Mouse (Mus musculus): ENCODE data around the gene Rrp36.

Rrp36 gene

GRCm38 (mm10) chr17:46682654-46683389, 8.7 kb upstream of the Rrp36 start:
- peak; percentile 92 for DNase-seq

GRCm38 (mm10) chr17:46681466-46682118, 7.4 kb upstream of the Rrp36 start:
- DNase-seq = peak; percentile 96

DNA sequence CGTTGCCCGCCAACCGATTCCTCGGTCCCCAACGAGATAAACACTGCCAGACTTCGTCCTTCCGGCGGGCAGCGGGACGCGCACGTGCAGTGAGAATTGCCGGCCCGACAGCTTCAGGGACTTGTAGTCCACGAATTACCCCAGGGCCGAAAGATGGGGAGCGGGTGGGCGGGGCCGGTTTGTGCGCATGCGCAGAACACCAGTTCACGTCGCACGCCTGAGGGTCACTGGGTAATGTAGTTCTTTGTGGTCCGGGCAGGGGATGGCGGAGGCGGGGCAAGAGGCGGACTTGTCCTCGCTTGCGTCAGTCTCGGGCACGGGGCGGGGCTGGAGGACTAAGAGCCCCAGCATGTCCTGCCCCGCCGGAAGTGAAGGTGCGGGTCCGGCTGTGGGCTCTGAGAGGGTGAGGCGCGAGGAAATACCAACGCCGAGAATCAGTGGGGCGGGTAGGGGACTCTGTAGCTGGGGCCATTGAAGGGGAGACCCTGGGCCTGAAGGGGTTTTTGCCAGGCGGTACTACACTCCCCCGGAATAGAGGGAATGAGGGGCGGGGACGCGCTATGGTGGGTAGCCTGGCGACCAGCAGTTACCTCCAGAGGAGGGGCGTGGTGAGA, 6.7 kb upstream of the Rrp36 start, which contains the start of gene Klhdc3:
Gene Klhdc3 (minus strand): TSS at position 155 of the 614 bp plus-strand sequence.
- DNase-seq = peak; percentile 100

DNA sequence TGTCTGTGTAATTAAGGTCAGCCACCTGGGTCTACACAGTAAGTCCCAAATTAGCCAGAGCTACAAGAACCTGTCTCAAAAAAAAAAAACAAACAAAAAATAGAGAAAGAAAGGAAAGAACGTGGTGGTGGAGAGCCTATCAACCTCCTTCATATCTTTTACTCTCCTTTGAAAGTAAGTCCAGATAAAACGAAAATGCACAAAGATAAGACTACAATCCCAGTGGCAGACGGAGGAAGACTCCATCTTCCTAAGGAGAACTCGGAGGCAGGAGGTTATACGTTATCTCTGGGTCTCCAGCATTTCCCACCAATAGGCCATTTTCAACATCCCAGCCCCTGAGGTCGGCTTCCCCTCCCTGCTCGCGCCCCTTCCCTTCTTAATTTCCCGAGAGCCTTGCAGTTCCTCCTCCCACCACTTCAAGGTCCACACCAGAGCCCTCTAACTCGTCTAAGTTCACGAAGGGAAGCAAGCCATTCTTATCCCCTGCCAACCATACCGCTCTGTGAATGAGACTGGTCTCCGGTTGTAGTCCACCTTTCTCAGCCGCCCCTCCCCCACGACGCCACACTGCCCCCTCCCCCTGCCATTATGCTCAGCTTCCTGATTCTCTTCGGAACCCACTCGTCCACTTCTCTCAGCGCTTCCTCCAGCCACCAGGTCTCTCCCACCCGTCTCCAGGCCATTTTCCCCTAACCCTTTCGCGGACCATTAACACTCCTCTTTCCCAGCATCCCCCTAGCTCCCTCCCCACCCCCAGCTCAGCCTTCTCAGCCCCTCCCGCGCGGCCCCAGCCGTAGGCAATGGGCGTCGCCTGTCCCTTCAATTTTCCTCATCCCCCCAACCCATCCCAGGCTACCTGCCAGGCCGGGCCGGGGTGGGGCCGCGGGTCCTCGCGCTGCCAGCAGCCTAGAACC, 5.9 kb upstream of the Rrp36 start:
- DNase-seq = no peak

- DNase-seq = peak; percentile 96
Observed at GRCm38 (mm10) chr17:46678911-46679310, 4.8 kb upstream of the Rrp36 start.

DNA sequence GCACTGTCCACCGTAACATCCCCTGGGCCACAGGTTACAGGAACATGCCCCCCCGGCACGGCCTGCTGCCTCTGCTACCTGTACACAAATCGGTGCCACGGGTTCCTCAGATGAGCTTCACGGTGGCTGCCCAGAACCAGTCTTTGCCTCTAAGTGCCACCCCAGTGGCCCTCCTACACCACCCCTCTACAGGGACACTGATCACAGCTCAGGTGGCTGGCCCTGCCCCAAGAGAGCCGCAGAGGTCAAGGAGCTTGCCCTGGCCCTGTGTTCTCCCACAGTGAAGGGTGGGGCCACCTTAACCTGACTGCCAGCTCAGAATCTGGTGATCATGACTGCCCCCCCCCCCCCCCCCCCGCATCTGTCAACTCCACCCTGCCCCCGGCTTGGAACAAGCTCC, 4.3 kb upstream of the Rrp36 start, which contains the start of gene Mea1:
Gene Mea1 (plus strand): TSS at position 378 of the 400 bp plus-strand sequence.
- peak; percentile 95 for DNase-seq

DNA sequence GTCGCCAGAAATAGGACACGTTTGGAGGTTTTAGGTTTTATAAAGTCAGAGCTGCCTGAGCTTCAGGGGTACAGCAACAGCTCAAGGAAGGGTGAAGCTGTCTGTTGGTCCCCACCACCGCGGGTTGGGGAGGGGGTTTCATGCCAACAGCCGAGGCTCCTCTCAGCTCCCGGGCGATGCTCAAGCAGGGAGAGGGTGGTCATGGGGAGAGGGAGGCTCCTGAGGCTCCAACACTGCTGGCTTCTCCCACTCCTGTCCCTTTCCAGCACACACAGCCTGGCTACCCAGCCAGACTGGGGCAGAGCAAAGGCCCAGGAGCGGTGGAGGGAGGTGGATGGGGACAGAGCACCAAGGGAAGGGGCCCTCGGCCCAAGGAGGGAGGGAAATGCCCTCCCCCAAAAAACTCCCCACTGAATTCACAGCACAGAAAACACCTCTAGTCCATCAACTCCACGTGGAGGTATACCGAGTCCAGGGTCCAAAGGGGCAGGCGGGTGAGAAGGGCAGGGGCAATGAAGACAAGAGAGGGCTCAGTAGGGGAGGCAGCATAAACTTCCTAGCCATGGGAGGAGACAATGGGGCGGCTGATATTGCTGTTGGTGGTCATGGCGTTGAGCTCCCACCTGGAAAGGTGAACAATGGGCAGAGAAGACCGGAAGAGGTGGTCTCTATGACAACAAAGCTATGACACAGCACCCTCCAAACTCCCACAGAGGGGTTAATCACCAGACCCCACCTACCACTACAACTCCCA, 555 bp upstream of the Rrp36 start:
- DNase-seq = peak; percentile 96

- DNase-seq = peak; percentile 88
Observed at GRCm38 (mm10) chr17:46669911-46670310, 4.2 kb downstream of the Rrp36 start.

DNA sequence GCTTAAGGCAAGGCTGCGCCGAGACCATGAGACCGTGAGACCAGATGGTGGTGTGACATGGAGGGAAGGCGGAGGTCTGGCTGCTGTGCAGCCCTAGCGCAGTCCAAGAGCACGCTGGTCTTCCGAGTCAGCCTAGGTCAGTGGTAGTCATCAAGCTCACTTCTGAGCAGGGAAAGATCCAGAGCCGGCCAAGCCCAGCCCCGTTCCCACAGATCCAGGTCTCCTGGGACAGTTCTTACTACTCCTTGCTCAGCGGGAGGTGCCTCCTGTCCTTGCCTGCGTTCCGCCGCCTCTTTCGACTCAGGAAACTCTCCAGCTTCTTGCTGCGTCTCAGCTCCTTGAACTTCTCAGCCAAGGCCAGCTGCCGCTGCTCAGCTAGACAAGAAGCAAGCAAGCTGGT, 6.4 kb downstream of the Rrp36 start:
- DNase-seq = peak; percentile 97

DNA sequence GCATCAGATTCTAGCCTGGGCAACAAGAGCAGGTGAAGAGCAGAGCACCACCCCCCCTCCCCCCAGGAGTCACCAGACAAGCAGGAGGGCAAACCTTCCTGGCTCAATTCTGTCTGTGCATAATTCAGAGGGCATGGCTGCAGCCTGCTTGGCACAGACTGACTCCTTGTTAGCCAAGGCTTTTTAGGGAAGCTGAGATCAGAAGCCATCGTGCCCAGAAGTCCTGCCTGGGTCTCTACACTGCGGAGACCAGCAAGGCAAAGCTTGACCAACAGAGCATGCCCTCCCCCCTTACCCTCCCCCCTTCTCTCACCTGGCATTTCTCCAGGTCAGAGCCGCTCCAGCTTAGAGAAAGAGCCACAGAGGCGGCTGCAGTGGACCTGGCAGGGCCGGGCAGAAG, 11.4 kb downstream of the Rrp36 start:
- DNase-seq = peak; percentile 97

DNA sequence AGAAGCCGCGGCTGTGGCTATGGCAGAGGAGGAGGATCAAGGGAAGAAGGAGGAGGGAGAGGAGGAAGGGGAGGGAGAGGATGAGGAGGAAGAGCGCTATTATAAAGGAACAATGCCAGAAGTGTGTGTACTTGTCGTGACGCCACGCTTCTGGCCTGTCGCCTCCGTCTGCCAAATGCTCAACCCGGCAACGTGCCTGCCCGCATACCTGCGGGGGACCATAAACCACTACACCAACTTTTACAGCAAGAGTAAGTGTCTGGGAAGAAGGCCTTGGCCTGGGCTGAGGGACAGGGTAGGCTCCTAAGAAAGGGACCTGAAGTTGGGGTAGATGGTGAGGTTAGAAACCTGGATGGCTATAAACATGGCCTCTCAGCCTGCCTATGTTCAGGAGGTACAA, 12.2 kb downstream of the Rrp36 start:
- DNase-seq = no peak

- no peak for DNase-seq
Observed at GRCm38 (mm10) chr17:46661351-46661750, 12.8 kb downstream of the Rrp36 start.

DNA sequence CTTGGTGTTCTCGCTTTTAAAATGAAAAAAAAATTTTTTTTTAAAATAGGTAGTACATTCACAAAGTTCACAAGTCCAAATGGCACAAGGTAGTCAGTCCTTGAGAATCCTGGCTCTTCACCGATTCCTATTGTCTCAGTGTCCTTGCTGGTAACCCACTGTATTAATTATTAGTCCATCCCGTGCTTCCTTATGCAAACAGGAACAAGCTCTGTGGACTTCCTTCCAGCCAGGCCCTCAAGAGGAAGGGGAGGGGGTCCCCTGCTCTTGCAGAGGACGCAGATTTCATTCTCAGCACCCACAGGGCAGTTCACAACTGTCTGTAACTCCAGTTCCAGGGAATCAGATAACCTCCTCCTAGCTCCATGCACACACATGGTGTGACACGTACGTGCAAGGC, 18.1 kb downstream of the Rrp36 start:
- DNase-seq = no peak

DNA sequence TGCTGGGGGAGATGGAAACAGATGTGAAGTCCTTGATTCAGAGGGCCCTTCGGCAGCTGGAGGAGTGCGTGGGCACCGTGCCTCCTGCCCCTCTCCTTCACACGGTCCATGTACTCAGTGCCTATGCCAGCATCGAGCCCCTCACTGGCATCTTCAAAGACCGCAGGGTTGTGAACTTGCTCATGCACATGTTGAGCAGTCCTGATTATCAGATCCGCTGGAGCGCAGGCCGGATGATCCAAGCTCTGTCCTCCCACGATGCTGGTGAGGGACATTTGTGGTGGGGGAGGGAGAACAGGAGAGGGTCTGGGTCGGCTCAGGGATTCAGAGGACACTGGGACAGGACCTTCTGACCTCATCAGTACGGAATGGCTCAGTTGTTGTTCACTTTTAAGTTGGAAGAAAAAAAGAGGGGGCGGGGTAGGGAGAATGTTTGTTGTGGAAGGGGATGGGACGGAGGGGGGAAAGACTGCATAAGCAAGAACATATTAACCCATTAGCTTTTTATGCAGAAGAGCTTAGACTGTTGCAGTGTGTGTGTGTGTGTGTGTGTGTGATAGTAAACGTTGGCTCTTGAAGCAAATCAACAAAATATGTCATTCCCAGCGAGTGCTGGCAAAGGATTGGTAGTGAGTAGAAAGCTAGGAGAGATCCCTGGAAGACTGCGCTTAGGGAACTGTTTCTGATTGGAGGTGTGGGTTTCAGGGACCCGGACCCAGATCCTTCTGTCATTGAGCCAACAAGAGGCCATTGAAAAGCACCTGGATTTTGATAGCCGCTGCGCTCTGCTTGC, 22.2 kb downstream of the Rrp36 start:
- peak; percentile 95 for DNase-seq

DNA sequence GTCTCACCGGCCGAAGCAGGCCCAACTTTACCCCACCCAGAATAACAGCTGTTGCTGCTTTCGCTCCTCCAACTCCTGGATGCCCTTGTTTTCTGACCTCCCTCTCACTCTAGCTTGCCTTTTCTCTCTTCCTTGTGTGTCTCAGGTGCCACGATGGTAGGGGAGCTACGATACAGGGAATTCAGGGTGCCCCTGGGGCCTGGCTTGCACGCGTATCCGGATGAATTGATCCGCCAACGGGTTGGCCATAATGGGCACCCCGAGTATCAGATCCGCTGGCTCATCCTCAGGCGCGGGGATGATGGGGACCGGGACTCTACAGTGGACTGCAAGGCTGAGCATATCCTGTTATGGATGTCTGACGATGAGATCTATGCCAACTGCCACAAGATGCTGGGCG, 22.9 kb downstream of the Rrp36 start:
- DNase-seq = peak; percentile 94

DNA sequence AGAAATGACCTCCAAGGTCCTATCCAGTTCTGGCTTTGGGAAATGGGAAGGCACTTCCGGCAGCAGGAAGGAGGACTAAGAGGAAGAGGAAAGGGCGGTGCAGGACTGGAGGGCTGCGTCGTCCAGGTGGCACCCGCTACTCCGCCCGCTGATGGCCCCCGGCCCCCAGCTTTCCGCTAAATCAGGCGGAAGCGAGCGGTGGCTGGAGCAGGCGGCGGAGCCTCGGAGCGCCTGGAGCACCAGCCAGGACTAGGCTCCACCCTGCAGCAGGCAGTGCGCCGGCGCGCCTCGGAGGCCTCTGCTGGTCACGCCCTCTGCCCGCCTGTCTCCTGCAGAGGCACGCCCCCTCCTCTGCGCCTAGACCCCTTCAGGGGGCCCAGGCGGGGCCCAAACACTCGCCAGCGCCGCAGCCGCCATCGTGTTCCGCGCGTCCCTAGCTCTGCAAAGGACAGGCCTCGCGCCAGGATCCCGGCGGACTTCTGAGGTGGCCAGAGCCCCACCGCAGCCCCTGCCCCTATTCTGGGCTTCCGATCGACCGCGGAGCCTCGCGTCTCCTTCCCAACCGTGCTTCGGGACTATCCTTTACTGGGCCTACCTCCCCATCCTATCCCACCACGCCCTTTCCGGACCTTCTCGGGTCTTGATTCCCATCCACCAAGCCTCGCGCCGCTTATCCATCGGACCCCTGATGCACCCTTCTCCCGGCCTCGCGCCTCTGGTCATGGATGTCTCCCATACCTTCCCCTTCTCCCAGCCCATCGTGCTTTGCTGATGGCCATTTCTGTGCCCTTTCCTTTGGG, 23.7 kb downstream of the Rrp36 start, which contains the start of gene Cul7:
Gene Cul7 (plus strand): TSS at position 106 of the 800 bp plus-strand sequence.
- DNase-seq = peak; percentile 100

- no peak for DNase-seq
Observed at GRCm38 (mm10) chr17:46649811-46650210, 24.3 kb downstream of the Rrp36 start.

DNA sequence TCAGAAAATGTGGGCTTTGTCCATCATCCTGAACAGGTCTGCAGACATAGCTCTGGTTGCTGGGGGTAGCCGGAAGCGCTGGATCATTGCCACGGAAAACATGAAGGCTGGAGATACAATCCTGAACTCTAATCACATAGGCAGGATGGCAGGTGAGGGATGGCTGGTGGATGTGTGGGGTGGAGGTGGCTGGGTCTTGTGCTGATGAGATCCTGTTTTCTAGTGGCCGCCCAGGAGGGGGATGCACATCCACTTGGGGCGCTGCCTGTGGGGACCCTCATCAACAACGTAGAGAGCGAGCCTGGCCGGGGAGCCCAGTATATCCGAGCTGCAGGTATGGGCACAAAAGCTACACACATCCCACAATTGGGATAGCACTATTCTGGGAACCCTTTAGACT, 25.7 kb downstream of the Rrp36 start:
- DNase-seq = no peak

- peak; percentile 90 for DNase-seq
Observed at GRCm38 (mm10) chr17:46647279-46647678, 26.9 kb downstream of the Rrp36 start.

GRCm38 (mm10) chr17:46646322-46646662, 27.9 kb downstream of the Rrp36 start:
- no peak for DNase-seq
